Mouse (Mus musculus): Measurements from ENCODE around the gene Vmn1r203.
"Not testable (repeated sequence)": the region's sequence is repeated elsewhere in the genome, so short reads cannot be mapped to it uniquely, and the experiment has no call there.

Gene Vmn1r203

GRCm38 (mm10) chr13:22517814-22518213, at the start of gene Vmn1r203:
Gene Vmn1r203, plus strand, starts transcription at chr13:22518114.
- DNase-seq (ENCODE audit: low spot score in 2 of 2): no peak

GRCm38 (mm10) chr13:22471623-22472022, 46.3 kb upstream of the Vmn1r203 start, which contains the start of gene Vmn1r201:
Gene Vmn1r201, plus strand, starts transcription at chr13:22471923.
- DNase-seq (ENCODE audit: low spot score in 2 of 2): no peak

GRCm38 (mm10) chr13:22502431-22502830, 15.5 kb upstream of the Vmn1r203 start:
- DNase-seq (ENCODE audit: low spot score in 2 of 2): no peak

- no peak for DNase-seq (ENCODE audit: low spot score in 2 of 2)
Observed at GRCm38 (mm10) chr13:22505281-22505680, 12.6 kb upstream of the Vmn1r203 start, which contains the start of gene Vmn1r202. Gene Vmn1r202, minus strand, starts transcription at chr13:22505381.

GRCm38 (mm10) chr13:22552898-22553297, 35.0 kb downstream of the Vmn1r203 start, which contains the start of gene Vmn1r204:
Gene Vmn1r204, plus strand, starts transcription at chr13:22553198.
- not testable (repeated sequence) for DNase-seq (ENCODE audit: low spot score in 2 of 2)

- not testable (repeated sequence) for DNase-seq (ENCODE audit: low spot score in 2 of 2)
Observed at GRCm38 (mm10) chr13:22574911-22575310, 57.0 kb downstream of the Vmn1r203 start.
